Mouse (Mus musculus) urinary bladder, postnatal 10 days (tissue): ENCODE measurements around the gene Terb1.

ENCODE experiments used
- DNase-seq: peaks from one replicate; pipeline ENCODE4 v3.0.0; 2022; ENCODE audit warnings: low spot score

Terb1 gene

GRCm38 (mm10) chr8:104509061-104510006 lies at the start of gene Terb1:
Gene Terb1 (minus strand): TSS chr8:104509910.
- DNase-seq, result peak; percentile 13

- DNase-seq, result no peak
These were observed 47.5 kb upstream of the Terb1 start for GRCm38 (mm10) chr8:104557226-104557625.

- no peak for DNase-seq
These were observed 45.5 kb upstream of the Terb1 start for GRCm38 (mm10) chr8:104555191-104555590.

- DNase-seq, result no peak
These were observed 33.8 kb upstream of the Terb1 start for GRCm38 (mm10) chr8:104543440-104544045.

- DNase-seq, result no peak
These were observed 32.5 kb upstream of the Terb1 start for GRCm38 (mm10) chr8:104542160-104542559.

GRCm38 (mm10) chr8:104541515-104541880 lies 31.8 kb upstream of the Terb1 start:
- DNase-seq, result no peak

- DNase-seq, result no peak
These were observed 31.2 kb upstream of the Terb1 start for GRCm38 (mm10) chr8:104540710-104541514.

GRCm38 (mm10) chr8:104540238-104540637 lies 30.5 kb upstream of the Terb1 start:
- no peak for DNase-seq

- no peak for DNase-seq
These were observed 29.9 kb upstream of the Terb1 start for GRCm38 (mm10) chr8:104539566-104539965.

GRCm38 (mm10) chr8:104538896-104539295 lies 29.2 kb upstream of the Terb1 start:
- DNase-seq, result no peak

GRCm38 (mm10) chr8:104536028-104536427 lies 26.3 kb upstream of the Terb1 start:
- DNase-seq, result no peak

GRCm38 (mm10) chr8:104535378-104535777 lies 25.7 kb upstream of the Terb1 start:
- DNase-seq, result no peak

GRCm38 (mm10) chr8:104534779-104535141 lies 25.1 kb upstream of the Terb1 start:
- DNase-seq, result no peak

- DNase-seq, result peak; percentile 71
These were observed 24.5 kb upstream of the Terb1 start, which contains the start of the genes Nae1 and Car7 for GRCm38 (mm10) chr8:104533971-104534778. Gene Nae1 (minus strand): TSS chr8:104534637. Gene Car7 (plus strand): TSS chr8:104534689.

- DNase-seq, result no peak
These were observed 23.8 kb upstream of the Terb1 start for GRCm38 (mm10) chr8:104533551-104533950.

- DNase-seq, result no peak
These were observed 20.0 kb upstream of the Terb1 start for GRCm38 (mm10) chr8:104529671-104530070.

- DNase-seq, result no peak
These were observed 8.2 kb upstream of the Terb1 start for GRCm38 (mm10) chr8:104517872-104518271.

- no peak for DNase-seq
These were observed 424 bp upstream of the Terb1 start for GRCm38 (mm10) chr8:104510134-104510533.

GRCm38 (mm10) chr8:104479091-104479490 lies 30.6 kb downstream of the Terb1 start:
- DNase-seq, result no peak

- DNase-seq, result no peak
These were observed 37.2 kb downstream of the Terb1 start for GRCm38 (mm10) chr8:104472465-104472864.

GRCm38 (mm10) chr8:104467463-104467862 lies 42.2 kb downstream of the Terb1 start:
- DNase-seq, result no peak

GRCm38 (mm10) chr8:104452177-104452576 lies 57.5 kb downstream of the Terb1 start:
- DNase-seq, result no peak
